Mouse (Mus musculus) neural tube, embryonic 15.5 days (tissue): ENCODE results near the gene Ccdc110. TPM values are rescaled to one million over a fixed set of nuclear protein-coding genes. Genes with fewer than 3 reads are reported as not detected.

Source experiments
- ATAC-seq: fragments of 200-750 bp; cut with Nextera tagmentation; 2 replicates; pipeline ENCODE4 v1.8.0; 2017; ENCODE audit warnings: mild to moderate bottlenecking, moderate TSS enrichment, moderate library complexity; ENCODE audit not compliant: low FRiP score
- H3K27ac ChIP-seq: fragments of 300-500 bp; sonication (generic); replicated peaks from 2 replicates; pipeline ENCODE4 v1.5.1; 2015; ENCODE audit warnings: mild to moderate bottlenecking, inconsistent platforms
- H3K27me3 ChIP-seq: fragments of 300-500 bp; sonication (generic); replicated peaks from 2 replicates; pipeline ENCODE4 v1.6.1; 2015; ENCODE audit warnings: inconsistent platforms
- H3K36me3 ChIP-seq: fragments of 300-500 bp; sonication (generic); 2 replicates; pipeline ENCODE4 v1.6.1; 2015; ENCODE audit warnings: inconsistent platforms
- H3K4me1 ChIP-seq: fragments of 300-500 bp; sonication (generic); 2 replicates; pipeline ENCODE4 v1.6.1; 2015; ENCODE audit warnings: inconsistent platforms
- H3K4me2 ChIP-seq: fragments of 300-500 bp; sonication (generic); 2 replicates; pipeline ENCODE4 v1.6.1; 2015; ENCODE audit warnings: inconsistent platforms, mild to moderate bottlenecking, moderate library complexity
- H3K4me3 ChIP-seq: fragments of 300-500 bp; sonication (generic); replicated peaks from 2 replicates; pipeline ENCODE4 v1.5.1; 2015; ENCODE audit warnings: mild to moderate bottlenecking, inconsistent platforms
- H3K9ac ChIP-seq: fragments of 300-500 bp; sonication (generic); replicated peaks from 2 replicates; pipeline ENCODE4 v1.6.1; 2015; ENCODE audit warnings: mild to moderate bottlenecking, inconsistent platforms
- H3K9me3 ChIP-seq: fragments of 300-500 bp; sonication (generic); replicated peaks from 2 replicates; pipeline ENCODE4 v1.6.1; 2016; ENCODE audit warnings: inconsistent platforms
- WGBS: fragments of 180-500 bp; shearing (Covaris S2); methylation state at CpG from one replicate; pipeline ENCODE4 v1.1.7; 2015; ENCODE audit warnings: mixed read lengths; 5-methylcytosine and 5-hydroxymethylcytosine counted together
- polyA plus RNA-seq: library from polyadenylated mRNA; unstranded; fragments of >200 nt; fragmentation: Nextera tagmentation; extraction: Ambion mirVana; gene quantifications from 2 replicates; pipeline ENCODE4 v1.2.1, GENCODE M21; 2015

Gene Ccdc110
- polyA plus RNA-seq, 1 experiment from 2014 or later, result 0.05 TPM

DNA sequence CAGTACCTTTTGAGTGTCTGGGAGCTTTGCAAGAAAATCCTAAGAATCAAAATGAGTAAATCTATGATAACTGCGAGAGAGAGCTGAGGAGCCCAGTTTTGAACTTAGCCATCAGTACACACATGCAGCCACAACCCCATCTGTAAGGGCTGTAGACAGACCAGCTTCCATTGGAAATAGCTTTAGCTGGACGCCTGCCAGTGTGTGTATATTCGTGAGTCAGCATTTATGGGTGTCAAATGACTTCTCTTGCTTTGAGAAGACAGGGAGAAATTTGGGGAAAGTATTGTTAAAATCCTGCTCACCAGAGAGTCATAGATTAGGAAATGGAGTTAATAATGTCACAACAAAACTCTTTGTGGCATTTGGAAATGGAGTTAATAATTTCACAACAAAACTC, 52.2 kb downstream of the Ccdc110 start:
- 86% methylated on average over 3 of the region's 3 CpGs for WGBS
- H3K4me3 ChIP-seq, result no peak overlapping the region
- H3K27me3 ChIP-seq, result no peaks in the 10 kb centered on the region
- H3K4me1 ChIP-seq, result no peaks in the 10 kb centered on the region
- no peak overlapping the region for H3K27ac ChIP-seq
- ATAC-seq, result no peak
- H3K9me3 ChIP-seq, result no peaks in the 10 kb centered on the region
- H3K36me3 ChIP-seq, result peaks cover 30% of the 10 kb centered on the region
- H3K4me2 ChIP-seq, result no peak overlapping the region
- H3K9ac ChIP-seq, result no peak overlapping the region

GRCm38 (mm10) chr8:45988189-45988588, 53.8 kb downstream of the Ccdc110 start:
- ATAC-seq, result no peak
- Histone ChIP-seq H3K4me1 (no peaks in the 10 kb centered on the region), H3K4me2 (no peak overlapping the region), H3K27me3 (no peaks in the 10 kb centered on the region), H3K27ac (no peak overlapping the region), H3K4me3 (no peak overlapping the region), H3K9me3 (no peaks in the 10 kb centered on the region), H3K36me3 (peaks cover 22% of the 10 kb centered on the region), H3K9ac (no peak overlapping the region)
- WGBS, result 61% methylated on average over 2 of the region's 2 CpGs

DNA sequence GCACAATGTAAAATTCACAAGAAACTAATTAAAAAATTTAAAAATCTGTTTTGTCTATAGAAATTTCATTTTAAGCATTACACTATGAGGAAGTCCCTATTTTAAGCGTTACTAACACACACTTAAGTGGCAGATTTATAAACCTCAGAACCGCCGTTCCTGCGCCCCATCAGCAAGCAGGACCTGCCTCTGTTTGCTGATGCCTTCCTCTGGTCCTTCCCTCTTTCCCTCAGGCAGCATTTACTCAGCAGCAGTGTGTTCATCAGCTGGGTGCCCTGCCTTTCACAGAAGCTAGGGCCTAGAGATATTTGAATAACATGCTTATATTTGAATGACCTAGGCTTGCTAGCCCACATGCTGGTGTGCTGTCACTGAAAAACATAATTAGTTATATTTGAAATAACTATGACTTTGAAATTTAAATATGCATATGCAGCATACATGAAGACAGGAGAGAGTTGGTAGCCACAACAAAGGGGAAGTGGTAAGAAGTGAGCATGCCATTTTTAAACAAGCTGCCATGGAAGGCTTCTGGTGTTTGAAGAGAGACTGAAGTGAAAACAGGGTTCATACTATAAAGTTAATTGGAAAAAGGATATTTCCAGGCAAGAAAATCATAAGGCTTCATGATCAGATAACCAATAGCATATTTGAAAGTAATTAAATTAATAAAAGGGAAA, 56.4 kb downstream of the Ccdc110 start:
- Histone ChIP-seq H3K27ac (no peak overlapping the region), H3K4me3 (no peak overlapping the region), H3K9ac (no peak overlapping the region), H3K27me3 (no peaks in the 10 kb centered on the region), H3K36me3 (peaks cover 22% of the 10 kb centered on the region), H3K9me3 (no peaks in the 10 kb centered on the region), H3K4me1 (no peaks in the 10 kb centered on the region), H3K4me2 (no peak overlapping the region)
- no peak for ATAC-seq
- 84% methylated on average over 4 of the region's 4 CpGs for WGBS

Other genes starting within 250 kb of the Ccdc110 start
- 14.8 and 19.8 TPM in 2 replicates for gene Pdlim3, start 49.2 kb upstream of the Ccdc110 start, polyA plus RNA-seq
- 5.5 and 7.1 TPM in 2 replicates for gene 1700029J07Rik, start 40.6 kb downstream of the Ccdc110 start, polyA plus RNA-seq
- gene Ufsp2, start 40.9 kb downstream of the Ccdc110 start, polyA plus RNA-seq, result 74.5 and 76.8 TPM in 2 replicates
- 0.52 and 0.79 TPM in 2 replicates for gene Lrp2bp, start 64.7 kb downstream of the Ccdc110 start, polyA plus RNA-seq
- gene Ankrd37, start 71.1 kb downstream of the Ccdc110 start, polyA plus RNA-seq, result 39.8 and 50.5 TPM in 2 replicates
- 25.0 and 26.5 TPM in 2 replicates for gene Cfap97, start 217.2 kb downstream of the Ccdc110 start, polyA plus RNA-seq
- 11.2 and 12.0 TPM in 2 replicates for gene Snx25, start 217.5 kb downstream of the Ccdc110 start, polyA plus RNA-seq